Mouse (Mus musculus) intestine, postnatal 0 days (tissue): ENCODE data around the gene Sapcd2. TPM values are rescaled to one million over a fixed set of nuclear protein-coding genes. Genes with fewer than 3 reads are reported as not detected.

Experiments
- ATAC-seq: fragments of 200-750 bp; cut with Nextera tagmentation; 2 replicates; pipeline ENCODE4 v1.8.0; 2017; ENCODE audit warnings: mild to moderate bottlenecking, moderate TSS enrichment, moderate library complexity
- H3K27ac ChIP-seq: fragments of 300-500 bp; sonication (generic); 2 replicates; pipeline ENCODE4 v1.5.1; 2014; ENCODE audit warnings: mild to moderate bottlenecking, low read depth, low read length, moderate library complexity
- H3K27me3 ChIP-seq: fragments of 300-500 bp; sonication (generic); replicated peaks from 2 replicates; pipeline ENCODE4 v1.6.1; 2014; ENCODE audit warnings: low read length, mixed read lengths; ENCODE audit not compliant: control insufficient read depth, insufficient read depth
- H3K36me3 ChIP-seq: fragments of 300-500 bp; sonication (generic); 2 replicates; pipeline ENCODE4 v1.6.1; 2014; ENCODE audit warnings: mild to moderate bottlenecking, moderate library complexity; ENCODE audit not compliant: control insufficient read depth, insufficient read depth
- H3K4me1 ChIP-seq: fragments of 300-500 bp; sonication (generic); replicated peaks from 2 replicates; pipeline ENCODE4 v1.6.1; 2014; ENCODE audit warnings: antibody characterized with exemption, low read length, mixed read lengths; ENCODE audit not compliant: control insufficient read depth, insufficient read depth
- H3K4me2 ChIP-seq: fragments of 300-500 bp; sonication (generic); replicated peaks from 2 replicates; pipeline ENCODE4 v1.6.1; 2014; ENCODE audit warnings: low read depth, mild to moderate bottlenecking, moderate library complexity
- H3K4me3 ChIP-seq: fragments of 300-500 bp; sonication (generic); 2 replicates; pipeline ENCODE4 v1.5.1; 2014; ENCODE audit warnings: low read depth, low read length
- H3K9ac ChIP-seq: fragments of 300-500 bp; sonication (generic); 2 replicates; pipeline ENCODE4 v1.6.1; 2014; ENCODE audit warnings: mild to moderate bottlenecking, low read depth, low read length
- H3K9me3 ChIP-seq: fragments of 300-500 bp; sonication (generic); 2 replicates; pipeline ENCODE4 v1.6.1; 2016; ENCODE audit warnings: mixed run types; ENCODE audit not compliant: control insufficient read depth
- CTCF ChIP-seq: sonication (generic); IDR thresholded peaks from 2 replicates; pipeline ENCODE4 v1.5.1; 2016; ENCODE audit warnings: low read depth, mild to moderate bottlenecking, control low read depth, antibody characterized with exemption, moderate library complexity
- WGBS: fragments of 180-500 bp; shearing (Covaris S2); extraction: QIAGEN DNeasy Blood & Tissue Kit; methylation state at CpG from one replicate; pipeline ENCODE4 v1.1.7; 2014; 5-methylcytosine and 5-hydroxymethylcytosine counted together
- polyA plus RNA-seq: library from polyadenylated mRNA; unstranded; fragments of >200 nt; fragmentation: Nextera tagmentation; extraction: Ambion mirVana; gene quantifications from 2 replicates; pipeline ENCODE4 v1.2.1, GENCODE M21; 2015

The Sapcd2 gene
- polyA plus RNA-seq, 1 experiment from 2014 or later = 112 TPM

DNA sequence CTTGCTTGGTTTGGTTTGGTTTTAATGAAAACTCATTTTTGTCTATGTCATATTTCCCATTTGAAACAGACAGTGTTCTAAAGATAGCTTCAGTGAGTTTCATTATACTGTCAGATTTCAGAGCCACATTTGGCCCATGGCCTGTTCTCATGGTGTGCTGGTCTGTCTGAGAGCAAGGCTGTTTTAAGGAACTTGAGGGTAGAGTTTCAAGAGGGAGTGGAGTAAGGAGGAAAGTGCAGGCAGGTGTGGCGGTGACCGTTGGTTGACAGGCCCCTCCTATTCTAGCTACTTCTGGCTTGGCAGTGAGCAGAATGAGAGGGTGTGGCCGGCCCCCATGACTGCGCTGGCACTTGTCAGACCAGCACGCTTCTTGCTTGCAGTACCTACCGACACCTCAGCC is 33.8 kb upstream of the Sapcd2 start:
- no peak for TF ChIP-seq CTCF
- peaks cover 3% of the 10 kb centered on the region; the same call in 1 of the 2 replicates for H3K4me1 ChIP-seq
- H3K27me3 ChIP-seq = no peaks in the 10 kb centered on the region
- no peak overlapping the region for H3K4me2 ChIP-seq
- H3K36me3 ChIP-seq = peaks cover 60% of the 10 kb centered on the region
- peak; percentile 66 for ATAC-seq
- WGBS = 68% methylated on average over 6 of the region's 6 CpGs
- H3K9ac ChIP-seq = no peak overlapping the region
- H3K9me3 ChIP-seq = no peaks in the 10 kb centered on the region
- no peak overlapping the region for H3K4me3 ChIP-seq
- H3K27ac ChIP-seq = no peak overlapping the region

DNA sequence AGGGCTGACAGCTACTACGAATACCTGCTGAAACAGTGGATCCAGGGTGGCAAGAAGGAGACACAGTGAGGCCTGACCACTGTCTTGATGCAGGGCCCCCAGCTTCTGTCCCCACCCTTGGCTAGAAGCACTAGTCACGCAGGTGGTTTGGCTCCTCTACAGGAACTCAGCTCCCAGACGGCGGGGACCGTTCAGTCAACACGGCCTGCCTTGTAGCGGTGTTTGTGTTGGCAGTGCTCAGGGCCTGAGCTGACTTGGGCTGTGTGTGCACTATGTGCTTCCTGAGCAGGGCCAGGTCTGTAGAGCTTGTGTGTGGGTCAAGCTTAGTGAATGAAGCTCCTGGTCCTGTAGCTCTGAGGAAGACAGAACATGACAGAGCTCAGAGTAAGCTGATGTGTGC is 24.0 kb upstream of the Sapcd2 start:
- H3K4me3 ChIP-seq = no peak overlapping the region
- no peak for ATAC-seq
- H3K9me3 ChIP-seq = no peaks in the 10 kb centered on the region
- peaks cover 96% of the 10 kb centered on the region for H3K36me3 ChIP-seq
- no peak for TF ChIP-seq CTCF
- H3K27me3 ChIP-seq = no peaks in the 10 kb centered on the region
- no peak overlapping the region for H3K9ac ChIP-seq
- no peaks in the 10 kb centered on the region for H3K4me1 ChIP-seq
- 90% methylated on average over 7 of the region's 7 CpGs for WGBS
- no peak overlapping the region for H3K4me2 ChIP-seq
- no peak overlapping the region for H3K27ac ChIP-seq

DNA sequence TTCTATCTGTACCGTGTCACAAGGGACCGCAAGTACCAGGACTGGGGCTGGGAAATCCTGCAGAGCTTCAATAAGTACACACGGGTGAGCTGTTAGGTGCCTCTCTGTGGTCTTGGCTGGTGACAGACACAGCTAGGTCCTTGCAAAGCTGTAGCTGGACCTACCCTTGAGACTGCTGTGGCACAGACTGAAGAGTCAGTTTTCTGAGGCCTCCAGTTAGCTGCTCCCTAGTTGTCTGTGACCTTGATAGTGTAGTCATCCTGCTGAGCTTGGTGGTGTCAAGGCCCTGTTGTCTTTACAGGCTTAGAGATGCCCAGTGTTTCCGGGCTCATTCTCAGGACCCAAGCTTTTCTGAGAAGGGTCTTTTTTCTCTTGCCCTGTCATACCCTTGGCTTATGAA is 22.6 kb upstream of the Sapcd2 start:
- Histone ChIP-seq H3K9me3 (no peaks in the 10 kb centered on the region), H3K4me1 (no peaks in the 10 kb centered on the region), H3K27ac (no peak overlapping the region), H3K9ac (no peak overlapping the region), H3K4me3 (no peak overlapping the region), H3K4me2 (no peak overlapping the region), H3K27me3 (no peaks in the 10 kb centered on the region), H3K36me3 (peaks cover 84% of the 10 kb centered on the region)
- TF ChIP-seq CTCF = no peak
- WGBS = 95% methylated on average over 4 of the region's 4 CpGs
- no peak for ATAC-seq

DNA sequence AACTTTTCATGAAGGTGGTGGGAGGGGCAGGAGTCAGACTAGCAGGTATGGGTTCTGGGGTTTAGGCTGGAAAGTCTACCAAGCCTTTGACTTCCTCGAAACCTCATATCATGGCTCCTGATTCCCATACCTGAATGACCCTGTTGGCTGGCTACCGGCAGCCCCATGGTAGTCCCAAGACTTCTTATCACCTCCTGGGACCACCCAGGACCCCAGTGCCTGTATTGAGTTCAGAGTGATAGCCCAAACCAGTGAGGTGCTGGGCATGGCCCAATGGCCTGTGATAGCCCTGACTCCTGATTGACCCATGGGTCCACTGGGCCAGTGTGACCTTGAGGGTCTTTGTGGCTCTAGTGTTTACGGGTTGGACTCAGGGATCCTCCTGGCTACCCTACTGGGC is 21.4 kb upstream of the Sapcd2 start:
- H3K27ac ChIP-seq = no peak overlapping the region
- H3K4me3 ChIP-seq = no peak overlapping the region
- no peak for ATAC-seq
- H3K4me2 ChIP-seq = no peak overlapping the region
- no peak for TF ChIP-seq CTCF
- no peaks in the 10 kb centered on the region for H3K4me1 ChIP-seq
- peaks cover 76% of the 10 kb centered on the region for H3K36me3 ChIP-seq
- H3K27me3 ChIP-seq = no peaks in the 10 kb centered on the region
- H3K9me3 ChIP-seq = no peaks in the 10 kb centered on the region
- 94% methylated on average over 3 of the region's 3 CpGs for WGBS
- H3K9ac ChIP-seq = no peak overlapping the region

DNA sequence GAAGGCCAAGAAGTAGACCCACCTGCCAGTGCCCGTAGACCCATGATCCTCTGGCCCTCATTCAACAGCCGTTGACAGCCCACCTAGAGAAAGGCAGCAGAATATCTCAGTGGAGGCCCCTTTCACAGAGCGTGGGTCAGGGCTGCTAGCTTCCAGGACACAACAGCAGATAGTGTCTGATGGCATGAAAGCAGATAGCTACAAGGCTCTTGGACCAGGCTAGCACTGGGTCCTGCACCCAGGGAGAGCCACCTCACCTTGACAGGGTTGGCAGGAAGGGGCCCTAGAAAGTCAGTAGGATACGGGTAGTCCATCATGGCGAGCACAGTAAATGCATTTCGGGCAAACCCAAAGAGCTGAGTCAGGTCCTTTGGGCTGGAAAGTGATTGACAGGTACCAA is 17.9 kb upstream of the Sapcd2 start:
- H3K36me3 ChIP-seq = peaks cover 44% of the 10 kb centered on the region
- TF ChIP-seq CTCF = no peak
- no peak overlapping the region for H3K9ac ChIP-seq
- no peaks in the 10 kb centered on the region for H3K9me3 ChIP-seq
- H3K4me3 ChIP-seq = no peak overlapping the region
- no peaks in the 10 kb centered on the region for H3K27me3 ChIP-seq
- no peak for ATAC-seq
- WGBS = 85% methylated on average over 6 of the region's 6 CpGs
- peaks cover 6% of the 10 kb centered on the region; the same call in 1 of the 2 replicates for H3K4me1 ChIP-seq
- H3K27ac ChIP-seq = no peak overlapping the region
- 0 out of 2 replicates have a peak overlapping the region, but pooled peaks have one; percentile 84 for H3K4me2 ChIP-seq

DNA sequence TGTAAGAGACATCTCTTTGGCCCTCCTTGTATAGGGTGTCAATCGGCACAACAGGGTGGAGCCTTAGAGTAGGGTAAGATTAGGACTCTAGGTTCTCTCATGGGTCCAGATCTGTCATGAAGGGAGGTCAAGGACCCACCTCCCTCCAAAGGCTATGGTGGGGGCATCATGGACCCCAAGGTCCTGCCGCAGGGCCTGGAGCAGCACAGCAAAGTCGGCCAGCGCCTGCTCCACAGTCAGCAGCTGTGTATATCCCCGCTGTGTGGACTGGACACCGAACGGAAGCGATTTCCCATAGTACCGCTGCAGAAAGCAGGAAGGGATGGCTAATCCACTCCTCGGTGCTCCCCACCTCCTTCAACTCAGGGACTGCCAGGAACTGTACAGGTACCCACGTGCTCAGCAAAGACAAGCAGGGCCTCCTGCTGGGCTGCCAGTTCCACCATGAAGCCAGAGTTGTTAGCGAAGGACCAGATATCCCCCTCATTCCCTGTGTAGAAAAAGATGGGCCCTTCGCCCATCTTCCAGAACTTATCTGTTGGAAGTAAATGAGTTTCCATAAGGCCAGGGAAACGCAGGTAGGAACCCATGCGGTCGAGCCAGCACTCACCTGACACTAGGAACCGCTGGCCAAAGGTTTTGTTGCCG is 16.6 kb upstream of the Sapcd2 start:
- no peak for TF ChIP-seq CTCF
- Histone ChIP-seq H3K9me3 (no peaks in the 10 kb centered on the region), H3K4me2 (peak overlapping the region; percentile 84), H3K27me3 (no peaks in the 10 kb centered on the region), H3K36me3 (peaks cover 36% of the 10 kb centered on the region), H3K4me1 (peaks cover 6% of the 10 kb centered on the region; the same call in 1 of the 2 replicates), H3K9ac (peak overlapping the region; percentile 43), H3K27ac (no peak overlapping the region; the same call in 1 of the 2 replicates), H3K4me3 (peak overlapping the region; percentile 49)
- ATAC-seq = no peak
- 37% methylated on average over 18 of the region's 18 CpGs for WGBS
